Mouse (Mus musculus): ENCODE results near the gene Fam126a. TPM values are rescaled to one million over a fixed set of nuclear protein-coding genes. Genes with fewer than 3 reads are reported as not detected.

The Fam126a gene
- polyA plus RNA-seq, 2 experiments, result 15.4 to 64.8 TPM

GRCm38 (mm10) chr5:24072031-24072430 is 41.5 kb upstream of the Fam126a start:
- DNase-seq (ENCODE audit: low read depth in 3 of 3, low spot score in 3 of 3) (no peak), ATAC-seq (ENCODE audit: insufficient read depth) (no peak)

GRCm38 (mm10) chr5:24068955-24069354 is 38.5 kb upstream of the Fam126a start:
- TF ChIP-seq CTCF (IDR thresholded peaks at IDR 0.05; ENCODE audit: low read depth), result no peak
- TF ChIP-seq EP300 (IDR thresholded peaks at IDR 0.05; ENCODE audit: low read depth), result no peak
- Histone ChIP-seq H3K4me1 (replicated peaks; ENCODE audit: control insufficient read depth in 2 of 2, insufficient read depth in 2 of 2, low read length in 1 of 2) (no peaks in the 10 kb centered on the region), H3K9ac (replicated peaks) (no peak overlapping the region), H3K4me3 (ENCODE audit: insufficient read depth in 1 of 2, low read depth in 2 of 2, low read length in 2 of 2) (no peak overlapping the region), H3K27ac (no peak overlapping the region), H3K36me3 (replicated peaks; ENCODE audit: control insufficient read depth, insufficient read depth, low read depth) (no peaks in the 10 kb centered on the region), H3K9me3 (ENCODE audit: control insufficient read depth, low read length) (no peaks in the 10 kb centered on the region), H3K27me3 (ENCODE audit: control insufficient read depth, insufficient read depth, low read length) (no peaks in the 10 kb centered on the region), H3K4me2 (ENCODE audit: low read depth) (no peak overlapping the region)
- DNase-seq (ENCODE audit: low read depth in 3 of 3, low spot score in 3 of 3), result no peak
- ATAC-seq (ENCODE audit: insufficient read depth), result peak; percentile 50
- WGBS (ENCODE audit: insufficient replicate concordance), result 49% methylated on average over 6 of the region's 6 CpGs

More at GRCm38 (mm10) chr5:24072031-24072430, 41.5 kb upstream of the Fam126a start:
- Histone ChIP-seq H3K4me1 (replicated peaks; ENCODE audit: control insufficient read depth in 2 of 2, insufficient read depth in 2 of 2, low read length in 1 of 2) (no peaks in the 10 kb centered on the region), H3K9me3 (ENCODE audit: control insufficient read depth, low read length) (no peaks in the 10 kb centered on the region), H3K9ac (replicated peaks) (no peak overlapping the region), H3K27ac (no peak overlapping the region), H3K4me3 (ENCODE audit: insufficient read depth in 1 of 2, low read depth in 2 of 2, low read length in 2 of 2) (no peak overlapping the region), H3K36me3 (replicated peaks; ENCODE audit: control insufficient read depth, insufficient read depth, low read depth) (no peaks in the 10 kb centered on the region), H3K4me2 (ENCODE audit: low read depth) (no peak overlapping the region), H3K27me3 (ENCODE audit: control insufficient read depth, insufficient read depth, low read length) (no peaks in the 10 kb centered on the region)
- 59% methylated on average over 6 of the region's 6 CpGs for WGBS (ENCODE audit: insufficient replicate concordance)
- TF ChIP-seq EP300 (IDR thresholded peaks at IDR 0.05; ENCODE audit: low read depth) (no peak), CTCF (IDR thresholded peaks at IDR 0.05; ENCODE audit: low read depth) (no peak)

- no peak for TF ChIP-seq CTCF (IDR thresholded peaks at IDR 0.05; ENCODE audit: low read depth)
- TF ChIP-seq EP300 (IDR thresholded peaks at IDR 0.05; ENCODE audit: low read depth), result no peak
- no peak for ATAC-seq (ENCODE audit: insufficient read depth)
- DNase-seq (ENCODE audit: low read depth in 3 of 3, low spot score in 3 of 3), result no peak
- Histone ChIP-seq H3K27me3 (ENCODE audit: control insufficient read depth, insufficient read depth, low read length) (no peaks in the 10 kb centered on the region), H3K36me3 (replicated peaks; ENCODE audit: control insufficient read depth, insufficient read depth, low read depth) (no peaks in the 10 kb centered on the region), H3K27ac (no peak overlapping the region), H3K9ac (replicated peaks) (no peak overlapping the region), H3K4me3 (ENCODE audit: insufficient read depth in 1 of 2, low read depth in 2 of 2, low read length in 2 of 2) (no peak overlapping the region), H3K4me1 (replicated peaks; ENCODE audit: control insufficient read depth in 2 of 2, insufficient read depth in 2 of 2, low read length in 1 of 2) (no peaks in the 10 kb centered on the region), H3K4me2 (ENCODE audit: low read depth) (no peak overlapping the region), H3K9me3 (ENCODE audit: control insufficient read depth, low read length) (no peaks in the 10 kb centered on the region)
- WGBS (ENCODE audit: insufficient replicate concordance), result 55% methylated on average over 4 of the region's 4 CpGs
Measured at GRCm38 (mm10) chr5:24063545-24063944, 33.1 kb upstream of the Fam126a start.

GRCm38 (mm10) chr5:24063034-24063433 is 32.5 kb upstream of the Fam126a start:
- Histone ChIP-seq H3K4me2 (ENCODE audit: low read depth) (no peak overlapping the region), H3K9me3 (ENCODE audit: control insufficient read depth, low read length) (no peaks in the 10 kb centered on the region), H3K27ac (no peak overlapping the region), H3K4me3 (ENCODE audit: insufficient read depth in 1 of 2, low read depth in 2 of 2, low read length in 2 of 2) (no peak overlapping the region), H3K36me3 (replicated peaks; ENCODE audit: control insufficient read depth, insufficient read depth, low read depth) (no peaks in the 10 kb centered on the region), H3K9ac (replicated peaks) (no peak overlapping the region), H3K4me1 (replicated peaks; ENCODE audit: control insufficient read depth in 2 of 2, insufficient read depth in 2 of 2, low read length in 1 of 2) (no peaks in the 10 kb centered on the region), H3K27me3 (ENCODE audit: control insufficient read depth, insufficient read depth, low read length) (no peaks in the 10 kb centered on the region)
- WGBS (ENCODE audit: insufficient replicate concordance), result 62% methylated on average over 6 of the region's 6 CpGs
- DNase-seq (ENCODE audit: low read depth in 3 of 3, low spot score in 3 of 3), result no peak
- TF ChIP-seq EP300 (IDR thresholded peaks at IDR 0.05; ENCODE audit: low read depth), result no peak
- TF ChIP-seq CTCF (IDR thresholded peaks at IDR 0.05; ENCODE audit: low read depth), result no peak
- no peak for ATAC-seq (ENCODE audit: insufficient read depth)

- DNase-seq (ENCODE audit: low read depth in 3 of 3, low spot score in 3 of 3), result no peak
- WGBS (ENCODE audit: insufficient replicate concordance), result 49% methylated on average over 3 of the region's 3 CpGs
- TF ChIP-seq EP300 (IDR thresholded peaks at IDR 0.05; ENCODE audit: low read depth) (no peak), CTCF (IDR thresholded peaks at IDR 0.05; ENCODE audit: low read depth) (no peak)
Measured at GRCm38 (mm10) chr5:24060949-24061348, 30.5 kb upstream of the Fam126a start.

More at GRCm38 (mm10) chr5:24060949-24061348, 30.5 kb upstream of the Fam126a start:
- Histone ChIP-seq H3K9me3 (ENCODE audit: control insufficient read depth, low read length) (peaks cover 2% of the 10 kb centered on the region; the same call in 1 of the 2 replicates), H3K27ac (no peak overlapping the region), H3K36me3 (replicated peaks; ENCODE audit: control insufficient read depth, insufficient read depth, low read depth) (no peaks in the 10 kb centered on the region), H3K9ac (replicated peaks) (no peak overlapping the region), H3K4me3 (ENCODE audit: insufficient read depth in 1 of 2, low read depth in 2 of 2, low read length in 2 of 2) (no peak overlapping the region), H3K27me3 (ENCODE audit: control insufficient read depth, insufficient read depth, low read length) (no peaks in the 10 kb centered on the region), H3K4me2 (ENCODE audit: low read depth) (no peak overlapping the region), H3K4me1 (replicated peaks; ENCODE audit: control insufficient read depth in 2 of 2, insufficient read depth in 2 of 2, low read length in 1 of 2) (no peaks in the 10 kb centered on the region)
- no peak for ATAC-seq (ENCODE audit: insufficient read depth)
